Mouse (Mus musculus) CH12.LX (cell line): ENCODE results near the gene Tbc1d7. TPM values are rescaled to one million over a fixed set of nuclear protein-coding genes. Genes with fewer than 3 reads are reported as not detected.

ENCODE experiments used
- DNase-seq: peaks from one replicate; pipeline ENCODE4 v3.0.0-alpha.2; 2013; ENCODE audit errors: extremely low read depth
- H3K27ac ChIP-seq: 2 replicates; pipeline ENCODE4 v1.5.1; 2012; ENCODE audit warnings: low read depth, mild to moderate bottlenecking, control low read depth, moderate library complexity; ENCODE audit not compliant: insufficient read depth
- H3K27me3 ChIP-seq: replicated peaks from 2 replicates; pipeline ENCODE3; 2012; ENCODE audit warnings: inconsistent platforms
- H3K36me3 ChIP-seq, 2 experiments: replicated peaks in 1 of 2; 2 replicates each; pipeline versions ENCODE3 to v1.6.1; 2012; ENCODE audit warnings: inconsistent platforms in 1 of 2, low read length in 1 of 2, mild to moderate bottlenecking in 1 of 2, mixed read lengths in 1 of 2, moderate library complexity in 1 of 2; ENCODE audit not compliant: control insufficient read depth in 1 of 2, insufficient read depth in 1 of 2
- H3K4me1 ChIP-seq, 2 experiments: 2 replicates each; pipeline ENCODE4 v1.6.1; 2012; ENCODE audit warnings: inconsistent platforms in 1 of 2, moderate library complexity in 1 of 2; ENCODE audit not compliant: insufficient read depth in 2 of 2, control insufficient read depth in 1 of 2
- H3K4me2 ChIP-seq: 2 replicates; pipeline ENCODE4 v1.6.1; 2012; ENCODE audit warnings: low read depth, mild to moderate bottlenecking, control low read depth; ENCODE audit not compliant: poor library complexity, insufficient read depth, severe bottlenecking
- H3K4me3 ChIP-seq, 3 experiments: fragments of 150-350 bp in 1 of 3; sonication (generic) in 1 of 3; replicated peaks in 1 of 3; 2 replicates each; pipeline versions ENCODE3 to v1.5.1; 2011 to 2012; ENCODE audit warnings: low read depth in 2 of 3, low read length in 2 of 3, mild to moderate bottlenecking in 2 of 3, moderate library complexity in 2 of 3, control low read depth in 1 of 3, improper control_type of control experiment in 1 of 3, inconsistent platforms in 1 of 3, mixed read lengths in 1 of 3; ENCODE audit not compliant: poor library complexity in 1 of 3
- H3K79me2 ChIP-seq: replicated peaks from 2 replicates; pipeline ENCODE4 v1.6.1; 2012; ENCODE audit warnings: mild to moderate bottlenecking, moderate library complexity; ENCODE audit not compliant: control insufficient read depth, poor library complexity, insufficient read depth, severe bottlenecking; ENCODE audit errors: extremely low read depth
- H3K9ac ChIP-seq: 2 replicates; pipeline ENCODE4 v1.6.1; 2012; ENCODE audit warnings: low read depth, mild to moderate bottlenecking, control low read depth, moderate library complexity; ENCODE audit not compliant: insufficient read depth
- H3K9me3 ChIP-seq: replicated peaks from 2 replicates; pipeline ENCODE3; 2012; ENCODE audit warnings: low read length, inconsistent platforms, mixed read lengths
- BHLHE40 ChIP-seq: IDR thresholded peaks from 2 replicates; pipeline ENCODE4 v1.6.1; 2011; ENCODE audit warnings: mild to moderate bottlenecking, low read depth, low read length, improper control_type of control experiment
- CHD1 ChIP-seq: IDR thresholded peaks from 2 replicates; pipeline ENCODE4 v1.6.1; 2012; ENCODE audit warnings: low read depth, low read length, improper control_type of control experiment, inconsistent platforms
- E2F4 ChIP-seq: IDR thresholded peaks from 2 replicates; pipeline ENCODE4 v1.6.1; 2011; ENCODE audit warnings: low read depth, low read length, improper control_type of control experiment; ENCODE audit not compliant: insufficient replicate concordance
- JUN ChIP-seq: IDR thresholded peaks from 2 replicates; pipeline ENCODE4 v1.6.1; 2011; ENCODE audit warnings: low read depth, mild to moderate bottlenecking, low read length, improper control_type of control experiment, moderate library complexity; ENCODE audit not compliant: insufficient read depth
- JUND ChIP-seq: conservative IDR thresholded peaks from 2 replicates; pipeline ENCODE4 v1.6.1; 2011; ENCODE audit warnings: low read depth, low read length, improper control_type of control experiment
- KAT2A ChIP-seq: IDR thresholded peaks from 2 replicates; pipeline ENCODE4 v1.6.1; 2012; ENCODE audit warnings: low read length, improper control_type of control experiment, inconsistent platforms; ENCODE audit not compliant: insufficient replicate concordance
- MAFK ChIP-seq: IDR thresholded peaks from 2 replicates; pipeline ENCODE4 v1.6.1; 2011; ENCODE audit warnings: low read length, improper control_type of control experiment; ENCODE audit not compliant: insufficient replicate concordance
- MAZ ChIP-seq: IDR thresholded peaks from 2 replicates; pipeline ENCODE4 v1.6.1; 2012; ENCODE audit warnings: low read depth, mild to moderate bottlenecking, inconsistent platforms, low read length, improper control_type of control experiment, moderate library complexity
- MEF2A ChIP-seq: IDR thresholded peaks from 2 replicates; pipeline ENCODE4 v1.6.1; 2014; ENCODE audit warnings: low read depth, mild to moderate bottlenecking, inconsistent platforms, low read length, improper control_type of control experiment, borderline replicate concordance
- MYC ChIP-seq: IDR thresholded peaks from 2 replicates; pipeline ENCODE4 v1.6.1; 2011; ENCODE audit warnings: low read depth, mild to moderate bottlenecking, improper control_type of control experiment, low read length
- NRF1 ChIP-seq: IDR thresholded peaks from 2 replicates; pipeline ENCODE4 v1.6.1; 2014; ENCODE audit warnings: low read depth, mild to moderate bottlenecking, inconsistent platforms, low read length, improper control_type of control experiment, moderate library complexity
- POLR2AphosphoS2 ChIP-seq: IDR thresholded peaks from 2 replicates; pipeline ENCODE4 v1.6.1; 2011; ENCODE audit warnings: low read depth, low read length, improper control_type of control experiment
- RCOR1 ChIP-seq: conservative IDR thresholded peaks from 2 replicates; pipeline ENCODE4 v1.6.1; 2012; ENCODE audit warnings: low read depth, mild to moderate bottlenecking, inconsistent platforms, low read length, improper control_type of control experiment
- SMC3 ChIP-seq: IDR thresholded peaks from 2 replicates; pipeline ENCODE4 v1.6.1; 2011; ENCODE audit warnings: low read depth, low read length, improper control_type of control experiment
- TBP ChIP-seq: conservative IDR thresholded peaks from 2 replicates; pipeline ENCODE4 v1.6.1; 2011; ENCODE audit warnings: low read depth, low read length, improper control_type of control experiment
- TCF12 ChIP-seq: IDR thresholded peaks from 2 replicates; pipeline ENCODE4 v1.6.1; 2014; ENCODE audit warnings: low read depth, mild to moderate bottlenecking, inconsistent platforms, low read length, improper control_type of control experiment
- ZC3H11A ChIP-seq: IDR thresholded peaks from 2 replicates; pipeline ENCODE4 v1.6.1; 2012; ENCODE audit warnings: low read depth, mild to moderate bottlenecking, inconsistent platforms, low read length, improper control_type of control experiment
- ZKSCAN1 ChIP-seq: IDR thresholded peaks from 2 replicates; pipeline ENCODE4 v1.6.1; 2012; ENCODE audit warnings: low read depth, inconsistent platforms, low read length, improper control_type of control experiment, borderline replicate concordance
- ZMIZ1 ChIP-seq: IDR thresholded peaks from 2 replicates; pipeline ENCODE4 v1.6.1; 2012; ENCODE audit warnings: low read depth, mild to moderate bottlenecking, inconsistent platforms, low read length, improper control_type of control experiment
- dilution Hi-C: fragments of 300-500 bp; cut with MboI; formaldehyde crosslinking; loops from 2 replicates; pipeline ENCODE4 v1.14.3; 2020; ENCODE audit warnings: low sequenced_read_pairs; ENCODE audit not compliant: extremely low pct_unique_long_range_greater_than_20kb, extremely low pct_ligation_motif_present
- in situ Hi-C: fragments of 300-500 bp; cut with MboI; formaldehyde crosslinking; loops from 3 replicates; pipeline ENCODE4 v1.14.3; 2019; ENCODE audit warnings: low sequenced_read_pairs, low pct_ligation_motif_present, low pct_unique_long_range_greater_than_20kb, mixed read lengths
- polyA plus RNA-seq: library from polyadenylated mRNA; unstranded; fragments of >175 nt; gene quantifications from 2 replicates; pipeline ENCODE4 v1.2.1, GENCODE M21; 2012; ENCODE audit warnings: low read depth; ENCODE audit not compliant: insufficient read length
- total RNA-seq, 2 experiments: library from RNA; depleted of rRNA; stranded (reverse); fragments of 300-350 nt in 1 of 2; fragments of >200 nt in 1 of 2; gene quantifications; 2 replicates each; pipeline ENCODE4 v1.2.3; 2012 to 2014

Tbc1d7 gene
- total and polyA plus RNA-seq, 3 experiments = 19.5 to 37.3 (median 20.2) TPM

DNA sequence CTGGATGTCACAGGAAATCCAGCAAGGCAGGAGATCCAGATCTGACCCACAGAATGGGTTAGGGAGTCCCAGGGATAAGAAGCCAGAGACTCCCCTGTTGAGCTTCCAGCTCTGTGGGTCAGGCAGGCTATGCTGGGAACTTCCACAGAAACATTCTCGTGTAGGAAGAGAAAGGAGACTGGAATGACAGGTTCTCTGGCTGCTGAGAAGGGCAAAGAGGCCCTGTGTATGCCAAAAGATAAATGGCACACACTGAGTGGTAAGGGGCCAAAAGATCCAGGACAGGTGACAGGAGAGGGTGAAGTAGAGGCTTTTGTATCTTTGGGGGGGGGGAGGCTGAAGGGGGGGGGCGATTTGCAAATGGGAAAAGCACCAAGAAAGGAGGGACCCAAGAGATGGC, 20.0 kb upstream of the Tbc1d7 start:
- no peak overlapping the region for H3K27ac ChIP-seq
- H3K27me3 ChIP-seq = no peaks in the 10 kb centered on the region
- H3K36me3 ChIP-seq = no peaks in the 10 kb centered on the region
- in situ Hi-C loops (loop anchor here (5.0 to 25.0 kb wide), 2 partner anchors 131 to 371 kb away; partner anchors contain the start of gene Mcur1), dilution Hi-C loops (no loop called here)
- no peaks in the 10 kb centered on the region for H3K9me3 ChIP-seq
- peaks cover 2 to 5% of the 10 kb centered on the region in 2 experiments; a peak in 1 of 4 replicates for H3K4me1 ChIP-seq
- no peak for DNase-seq
- H3K4me2 ChIP-seq = no peak overlapping the region
- TF ChIP-seq CHD1 = no peak
- TF ChIP-seq BHLHE40 = no peak
- TF ChIP-seq ZMIZ1 = no peak
- TF ChIP-seq POLR2AphosphoS2 = no peak
- TF ChIP-seq NRF1 = no peak
- TF ChIP-seq MAZ = no peak
- TF ChIP-seq E2F4 = no peak
- TF ChIP-seq RCOR1 = no peak
- TF ChIP-seq TBP = no peak
- no peak for TF ChIP-seq KAT2A
- TF ChIP-seq ZKSCAN1 = no peak
- TF ChIP-seq ZC3H11A = no peak
- H3K4me3 ChIP-seq = no peak overlapping the region
- H3K9ac ChIP-seq = no peak overlapping the region
- no peaks in the 10 kb centered on the region for H3K79me2 ChIP-seq

DNA sequence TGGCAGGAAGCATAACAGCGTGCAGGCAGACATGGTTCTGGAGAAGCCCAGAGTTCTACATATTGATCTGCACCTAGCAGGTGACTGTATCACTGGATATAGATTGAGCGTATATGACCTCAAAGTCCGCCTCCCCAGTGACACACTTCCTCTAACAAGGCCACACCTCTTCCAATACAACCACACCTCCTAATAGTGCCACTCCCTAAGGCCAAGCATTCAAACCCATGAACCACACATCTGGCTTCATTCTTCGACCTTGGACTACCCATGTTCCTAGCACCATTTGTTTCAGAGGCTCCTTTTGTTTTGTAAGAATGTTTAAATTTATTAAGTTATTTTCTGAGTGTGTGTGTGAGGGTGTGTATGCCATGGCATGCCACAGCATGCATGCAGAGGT, 16.4 kb upstream of the Tbc1d7 start:
- peaks cover 3% of the 10 kb centered on the region for H3K9me3 ChIP-seq
- no peak for TF ChIP-seq ZKSCAN1
- TF ChIP-seq NRF1 = no peak
- no peak for TF ChIP-seq BHLHE40
- TF ChIP-seq ZC3H11A = no peak
- no peak for TF ChIP-seq TBP
- TF ChIP-seq MAFK = no peak
- TF ChIP-seq CHD1 = no peak
- no peak for TF ChIP-seq JUND
- no peak for TF ChIP-seq MYC
- no peak for TF ChIP-seq JUN
- TF ChIP-seq SMC3 = no peak
- TF ChIP-seq RCOR1 = no peak
- TF ChIP-seq MEF2A = no peak
- TF ChIP-seq TCF12 = no peak
- H3K79me2 ChIP-seq = no peaks in the 10 kb centered on the region
- H3K9ac ChIP-seq = no peak overlapping the region
- peaks cover 0 to 5% of the 10 kb centered on the region in 2 experiments; a peak in 1 of 4 replicates for H3K4me1 ChIP-seq
- H3K27ac ChIP-seq = no peak overlapping the region
- dilution Hi-C loops (no loop called here), in situ Hi-C loops (loop anchor here (25.0 kb wide), 1 partner anchor 375 kb away; the partner anchor contains the start of gene Mcur1)
- no peak overlapping the region for H3K4me2 ChIP-seq
- no peak for DNase-seq
- no peaks in the 10 kb centered on the region for H3K36me3 ChIP-seq
- no peak overlapping the region for H3K4me3 ChIP-seq
- H3K27me3 ChIP-seq = no peaks in the 10 kb centered on the region
